In genomic region chr10:23176666-23177346, GRCm38 (mm10) we compare ENCODE assay signal across 11 mouse cellular contexts.
DNase-seq lines count a peak whose midpoint lies in the region; ATAC-seq and TF ChIP-seq lines count a peak whose summit lies in the region.
"Had no signal": no experiment of that assay in that cellular context is flagged by ENCODE, and none has a peak within 500 bp of the region (broad histone marks: within the 10 kb centered on the region; RNA-seq: fewer than 3 reads in every experiment).

No protein-coding gene starts in this region.

- H3K4me2 ChIP-seq in hindbrain, postnatal 0 days (ENCODE audit: low read depth, low read length), result peak overlapping the region; percentile 16; the same call in 1 of the 2 replicates
- no peak overlapping the region for H3K4me2 ChIP-seq in hindbrain, embryonic 12.5 days (replicated peaks)

- intact Hi-C loops in heart, postnatal 10 days (cut with DNase I), result no loop called here

- H3K27me3 ChIP-seq in hindbrain, postnatal 0 days (ENCODE audit: insufficient read depth, low read length), result no peaks in the 10 kb centered on the region
- no peaks in the 10 kb centered on the region for H3K27me3 ChIP-seq in hindbrain, embryonic 12.5 days
- H3K27me3 ChIP-seq: megakaryocyte, embryonic 14.5 days had no signal

- 48% methylated on average over 8 of the region's 8 CpGs for WGBS in hindbrain, postnatal 0 days
- WGBS in hindbrain, embryonic 12.5 days, result 78% methylated on average over 8 of the region's 8 CpGs

- H3K4me1 ChIP-seq in hindbrain, postnatal 0 days (ENCODE audit: insufficient read depth, low read length), result no peaks in the 10 kb centered on the region
- H3K4me1 ChIP-seq in hindbrain, embryonic 12.5 days, result peaks cover 16% of the 10 kb centered on the region
- H3K4me1 ChIP-seq: megakaryocyte, embryonic 14.5 days had no signal

- no peak overlapping the region for H3K27ac ChIP-seq in hindbrain, postnatal 0 days
- no peak overlapping the region for H3K27ac ChIP-seq in hindbrain, embryonic 12.5 days

- H3K9me3 ChIP-seq in hindbrain, postnatal 0 days (ENCODE audit: low read length), result no peaks in the 10 kb centered on the region
- no peaks in the 10 kb centered on the region for H3K9me3 ChIP-seq in hindbrain, embryonic 12.5 days (replicated peaks)

- H3K9ac ChIP-seq in hindbrain, postnatal 0 days (replicated peaks; ENCODE audit: low read length), result no peak overlapping the region
- H3K9ac ChIP-seq in hindbrain, embryonic 12.5 days, result no peak overlapping the region

- peak; percentile 38 for TF ChIP-seq CTCF in hindbrain, postnatal 0 days (IDR thresholded peaks at IDR 0.05; ENCODE audit: low read depth)

- H3K36me3 ChIP-seq in hindbrain, postnatal 0 days (ENCODE audit: insufficient read depth, low read length), result no peaks in the 10 kb centered on the region
- H3K36me3 ChIP-seq in hindbrain, embryonic 12.5 days, result no peaks in the 10 kb centered on the region

- no peak overlapping the region for H3K4me3 ChIP-seq in hindbrain, postnatal 0 days (ENCODE audit: low read length)
- no peak overlapping the region for H3K4me3 ChIP-seq in hindbrain, embryonic 12.5 days
- H3K4me3 ChIP-seq: megakaryocyte, embryonic 14.5 days had no signal

- ATAC-seq in hindbrain, postnatal 0 days, result no peak
- ATAC-seq in hindbrain, embryonic 12.5 days (ENCODE audit: low FRiP score), result no peak

- peak; percentile 34 for DNase-seq in adrenal gland, postnatal 10 days
- DNase-seq in adrenal gland, postnatal 4 days (ENCODE audit: low spot score in 2 of 2), result no peak
- DNase-seq in hindbrain, postnatal 0 days (ENCODE audit: low spot score), result peak; percentile 28
- DNase-seq in 3T3-L1 (ENCODE audit: low read depth, low spot score), result peak; percentile 92
- DNase-seq in heart, postnatal 10 days, result peak; percentile 24 to 30
- DNase-seq in embryo, embryonic 11 days, result no peak
- DNase-seq in retina, embryonic 14.5 days (ENCODE audit: low spot score), result no peak
- DNase-seq: cerebellum, adult 11 months; layer of hippocampus, postnatal 36 days had no signal

Comparison
In these comparisons a context has a peak if more than half of its experiments do, and no peak if none do; other contexts are left out.
1. DNase-seq: peak in adrenal gland, postnatal 10 days (single experiment), hindbrain, postnatal 0 days (single experiment), 3T3-L1 (single experiment) and heart, postnatal 10 days (2 of 2); none in adrenal gland, postnatal 4 days (0 of 2), embryo, embryonic 11 days (single experiment) and retina, embryonic 14.5 days (single experiment).